Mouse (Mus musculus): ENCODE measurements around the gene Dnmt3l. TPM values are rescaled to one million over a fixed set of nuclear protein-coding genes. Genes with fewer than 3 reads are reported as not detected.

Gene Dnmt3l
- polyA plus RNA-seq (2012; rRNA removed): 0.46 and 1.8 TPM in 2 replicates

- DNase-seq: no peak
- H3K27me3 ChIP-seq (ENCODE audit: control insufficient read depth, insufficient read depth, low read length): no peaks in the 10 kb centered on the region
- H3K4me3 ChIP-seq (replicated peaks; ENCODE audit: insufficient read depth, low read depth, low read length): no peak within 1 kb of the TSS
- H3K4me1 ChIP-seq (ENCODE audit: control insufficient read depth, insufficient read depth, low read length): no peaks in the 10 kb centered on the region; the same call in 1 of the 2 replicates
- no peak for TF ChIP-seq POLR2A (IDR thresholded peaks at IDR 0.05; ENCODE audit: borderline replicate concordance, insufficient read depth, low read length)
- no peak for TF ChIP-seq CTCF (IDR thresholded peaks at IDR 0.05; ENCODE audit: borderline replicate concordance, insufficient read depth, low read depth, low read length)
- H3K27ac ChIP-seq (ENCODE audit: insufficient read depth, low read length): no peak within 1 kb of the TSS
- WGBS: 90% methylated on average over 5 of the region's 5 CpGs
Measured at GRCm38 (mm10) chr10:78041647-78042046, at the start of gene Dnmt3l. TSS of gene Dnmt3l (plus strand) at chr10:78041947.

- WGBS: 36% methylated on average over 3 of the region's 3 CpGs
- no peak for TF ChIP-seq CTCF (IDR thresholded peaks at IDR 0.05; ENCODE audit: borderline replicate concordance, insufficient read depth, low read depth, low read length)
- TF ChIP-seq POLR2A (IDR thresholded peaks at IDR 0.05; ENCODE audit: borderline replicate concordance, insufficient read depth, low read length): no peak
- no peak for DNase-seq
- no peaks in the 10 kb centered on the region for H3K4me1 ChIP-seq (ENCODE audit: control insufficient read depth, insufficient read depth, low read length)
- H3K4me3 ChIP-seq (replicated peaks; ENCODE audit: insufficient read depth, low read depth, low read length): no peak overlapping the region
- H3K27me3 ChIP-seq (ENCODE audit: control insufficient read depth, insufficient read depth, low read length): no peaks in the 10 kb centered on the region
- H3K27ac ChIP-seq (ENCODE audit: insufficient read depth, low read length): no peak overlapping the region
Measured at GRCm38 (mm10) chr10:77995639-77996038, 46.1 kb upstream of the Dnmt3l start.

- H3K4me3 ChIP-seq (replicated peaks; ENCODE audit: insufficient read depth, low read depth, low read length): no peak overlapping the region
- H3K4me1 ChIP-seq (ENCODE audit: control insufficient read depth, insufficient read depth, low read length): no peaks in the 10 kb centered on the region; the same call in 1 of the 2 replicates
- DNase-seq: no peak
- no peaks in the 10 kb centered on the region for H3K27me3 ChIP-seq (ENCODE audit: control insufficient read depth, insufficient read depth, low read length)
- WGBS: 67% methylated on average over 5 of the region's 5 CpGs
- no peak for TF ChIP-seq CTCF (IDR thresholded peaks at IDR 0.05; ENCODE audit: borderline replicate concordance, insufficient read depth, low read depth, low read length)
- no peak for TF ChIP-seq POLR2A (IDR thresholded peaks at IDR 0.05; ENCODE audit: borderline replicate concordance, insufficient read depth, low read length)
- H3K27ac ChIP-seq (ENCODE audit: insufficient read depth, low read length): no peak overlapping the region
Measured at GRCm38 (mm10) chr10:78000200-78000599, 41.5 kb upstream of the Dnmt3l start.

- Histone ChIP-seq H3K27ac (ENCODE audit: insufficient read depth, low read length) (no peak overlapping the region), H3K4me3 (replicated peaks; ENCODE audit: insufficient read depth, low read depth, low read length) (no peak overlapping the region), H3K4me1 (ENCODE audit: control insufficient read depth, insufficient read depth, low read length) (peaks cover 3% of the 10 kb centered on the region; the same call in 1 of the 2 replicates), H3K27me3 (ENCODE audit: control insufficient read depth, insufficient read depth, low read length) (no peaks in the 10 kb centered on the region)
- WGBS: 24% methylated on average over 11 of the region's 11 CpGs
- DNase-seq: no peak
- TF ChIP-seq POLR2A (IDR thresholded peaks at IDR 0.05; ENCODE audit: borderline replicate concordance, insufficient read depth, low read length) (no peak), CTCF (IDR thresholded peaks at IDR 0.05; ENCODE audit: borderline replicate concordance, insufficient read depth, low read depth, low read length) (no peak)
Measured at GRCm38 (mm10) chr10:78001796-78002195, 40.0 kb upstream of the Dnmt3l start.

DNA sequence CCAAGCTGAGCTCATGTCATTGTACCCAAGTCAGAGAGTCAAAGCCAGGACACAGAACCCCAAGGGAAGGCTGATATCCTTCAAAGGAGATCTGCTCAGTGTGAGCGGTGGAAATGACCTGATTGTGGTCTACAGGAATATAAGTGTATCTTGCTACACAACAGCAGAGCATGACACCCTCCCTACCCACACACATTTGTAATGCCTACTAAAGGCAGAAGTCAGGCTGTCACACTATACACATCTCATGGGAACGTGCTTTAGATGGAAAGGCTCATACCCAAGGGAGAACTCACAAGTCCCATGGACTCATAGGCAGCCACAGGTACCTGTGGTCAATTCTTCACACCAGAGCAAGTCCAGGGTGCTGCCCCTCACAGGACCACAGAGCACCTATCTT, 39.4 kb upstream of the Dnmt3l start:
- TF ChIP-seq POLR2A (IDR thresholded peaks at IDR 0.05; ENCODE audit: borderline replicate concordance, insufficient read depth, low read length) (no peak), CTCF (IDR thresholded peaks at IDR 0.05; ENCODE audit: borderline replicate concordance, insufficient read depth, low read depth, low read length) (no peak)
- Histone ChIP-seq H3K27me3 (ENCODE audit: control insufficient read depth, insufficient read depth, low read length) (no peaks in the 10 kb centered on the region), H3K27ac (ENCODE audit: insufficient read depth, low read length) (no peak overlapping the region), H3K4me1 (ENCODE audit: control insufficient read depth, insufficient read depth, low read length) (peaks cover 3% of the 10 kb centered on the region; the same call in 1 of the 2 replicates), H3K4me3 (replicated peaks; ENCODE audit: insufficient read depth, low read depth, low read length) (no peak overlapping the region)
- DNase-seq: no peak
- 94% methylated on average over 2 of the region's 2 CpGs for WGBS

DNA sequence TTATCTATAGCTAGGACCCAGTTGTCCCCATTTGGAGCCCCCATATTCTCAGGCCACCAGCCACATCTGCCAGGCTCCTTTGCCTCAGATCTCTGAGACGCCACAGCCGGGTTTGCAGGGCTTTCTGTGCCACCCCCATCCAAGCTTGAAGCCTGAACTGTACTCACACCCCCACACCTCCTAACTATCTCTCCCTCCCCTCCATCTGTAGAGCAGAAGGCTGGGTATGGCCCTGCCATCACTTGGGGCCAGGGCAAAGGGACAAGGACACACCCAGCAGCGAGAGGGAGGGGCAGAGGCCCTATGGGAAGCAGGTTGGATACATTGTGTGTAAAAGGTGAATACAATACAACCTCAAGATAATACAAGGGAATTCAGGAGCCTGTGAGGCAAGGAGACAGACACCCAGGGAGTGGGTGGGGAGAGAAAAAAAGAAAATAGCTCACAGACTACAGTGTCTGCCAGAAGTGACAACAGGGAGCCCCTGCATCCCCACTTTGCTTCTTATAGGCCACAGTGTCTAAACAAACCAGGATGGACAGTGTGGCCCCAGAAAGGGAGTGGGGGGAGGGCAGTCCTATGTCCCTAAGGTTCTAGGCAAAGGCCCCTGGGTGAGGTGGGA, 37.2 kb upstream of the Dnmt3l start:
- 88% methylated on average over 3 of the region's 3 CpGs for WGBS
- Histone ChIP-seq H3K4me3 (replicated peaks; ENCODE audit: insufficient read depth, low read depth, low read length) (no peak overlapping the region), H3K27ac (ENCODE audit: insufficient read depth, low read length) (no peak overlapping the region), H3K4me1 (ENCODE audit: control insufficient read depth, insufficient read depth, low read length) (peaks cover 8% of the 10 kb centered on the region), H3K27me3 (ENCODE audit: control insufficient read depth, insufficient read depth, low read length) (no peaks in the 10 kb centered on the region)
- no peak for TF ChIP-seq POLR2A (IDR thresholded peaks at IDR 0.05; ENCODE audit: borderline replicate concordance, insufficient read depth, low read length)
- no peak for TF ChIP-seq CTCF (IDR thresholded peaks at IDR 0.05; ENCODE audit: borderline replicate concordance, insufficient read depth, low read depth, low read length)
- no peak for DNase-seq

GRCm38 (mm10) chr10:78005791-78006438, 35.8 kb upstream of the Dnmt3l start:
- no peak overlapping the region for H3K4me3 ChIP-seq (replicated peaks; ENCODE audit: insufficient read depth, low read depth, low read length)
- peaks cover 8% of the 10 kb centered on the region for H3K4me1 ChIP-seq (ENCODE audit: control insufficient read depth, insufficient read depth, low read length)
- DNase-seq: no peak
- 91% methylated on average over 4 of the region's 4 CpGs for WGBS
- H3K27me3 ChIP-seq (ENCODE audit: control insufficient read depth, insufficient read depth, low read length): no peaks in the 10 kb centered on the region
- no peak for TF ChIP-seq CTCF (IDR thresholded peaks at IDR 0.05; ENCODE audit: borderline replicate concordance, insufficient read depth, low read depth, low read length)
- TF ChIP-seq POLR2A (IDR thresholded peaks at IDR 0.05; ENCODE audit: borderline replicate concordance, insufficient read depth, low read length): no peak
- H3K27ac ChIP-seq (ENCODE audit: insufficient read depth, low read length): no peak overlapping the region; the same call in 1 of the 2 replicates

- TF ChIP-seq CTCF (IDR thresholded peaks at IDR 0.05; ENCODE audit: borderline replicate concordance, insufficient read depth, low read depth, low read length) (no peak), POLR2A (IDR thresholded peaks at IDR 0.05; ENCODE audit: borderline replicate concordance, insufficient read depth, low read length) (no peak)
- no peak overlapping the region for H3K27ac ChIP-seq (ENCODE audit: insufficient read depth, low read length)
- no peak overlapping the region for H3K4me3 ChIP-seq (replicated peaks; ENCODE audit: insufficient read depth, low read depth, low read length)
- H3K4me1 ChIP-seq (ENCODE audit: control insufficient read depth, insufficient read depth, low read length): peaks cover 8% of the 10 kb centered on the region
- no peak for DNase-seq
- H3K27me3 ChIP-seq (ENCODE audit: control insufficient read depth, insufficient read depth, low read length): no peaks in the 10 kb centered on the region
- 80% methylated on average over 7 of the region's 7 CpGs for WGBS
Measured at GRCm38 (mm10) chr10:78007203-78007602, 34.5 kb upstream of the Dnmt3l start.
